Mouse (Mus musculus): Measurements from ENCODE around the gene Klhl31.

- TF ChIP-seq POLR2A (IDR thresholded peaks at IDR 0.05; ENCODE audit: low read depth, low read length) (no peak), CTCF (IDR thresholded peaks at IDR 0.05; ENCODE audit: extremely low read depth, insufficient read depth, insufficient read length, insufficient replicate concordance) (no peak)
Observed at GRCm38 (mm10) chr9:77651847-77652246, 15.5 kb downstream of the Klhl31 start.

Data from spleen, adult 2 months (tissue).